Mouse (Mus musculus): ENCODE data around the gene Grm8. TPM values are rescaled to one million over a fixed set of nuclear protein-coding genes. Genes with fewer than 3 reads are reported as not detected.

Grm8 gene
- total RNA-seq, 2 experiments from 2014 or later, result not detected

DNA sequence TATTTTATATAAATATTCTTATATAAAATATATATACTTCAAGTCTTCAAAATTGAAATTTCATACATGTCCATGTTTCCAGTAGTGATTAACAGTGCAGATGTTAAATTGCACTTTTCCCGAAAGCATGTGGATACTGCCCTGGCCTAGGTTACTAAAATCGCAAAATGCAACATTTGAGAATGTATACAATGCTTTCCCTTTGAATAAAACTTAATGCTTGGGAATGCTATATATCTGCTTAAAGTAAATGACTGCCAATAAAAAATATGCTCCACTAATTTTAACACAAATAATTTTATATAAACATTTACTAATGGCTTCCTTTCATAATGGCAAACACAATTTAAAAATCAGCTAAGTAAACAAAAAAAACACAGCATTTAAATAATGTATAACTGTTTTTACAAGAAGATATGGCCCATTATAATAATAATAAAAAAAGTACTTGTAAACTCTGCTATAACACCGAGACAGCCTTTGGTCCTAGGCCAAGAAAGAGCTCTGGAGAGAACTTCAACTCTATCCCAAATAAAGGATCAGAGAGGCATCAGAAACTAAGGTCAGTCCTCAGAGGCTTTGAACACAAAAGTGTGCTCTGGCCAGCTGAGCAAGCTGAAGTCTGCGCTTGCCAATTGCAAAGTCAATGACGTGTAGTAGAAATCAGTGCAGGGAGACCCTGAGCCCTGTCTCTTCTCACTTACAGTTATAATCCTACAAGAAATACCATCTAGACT is 820.5 kb downstream of the Grm8 start:
- no peak for ATAC-seq (replicated peaks; ENCODE audit: poor library complexity, severe bottlenecking)

GRCm38 (mm10) chr6:27310401-27310800 is 824.6 kb downstream of the Grm8 start:
- no peak for ATAC-seq (replicated peaks; ENCODE audit: poor library complexity, severe bottlenecking)

DNA sequence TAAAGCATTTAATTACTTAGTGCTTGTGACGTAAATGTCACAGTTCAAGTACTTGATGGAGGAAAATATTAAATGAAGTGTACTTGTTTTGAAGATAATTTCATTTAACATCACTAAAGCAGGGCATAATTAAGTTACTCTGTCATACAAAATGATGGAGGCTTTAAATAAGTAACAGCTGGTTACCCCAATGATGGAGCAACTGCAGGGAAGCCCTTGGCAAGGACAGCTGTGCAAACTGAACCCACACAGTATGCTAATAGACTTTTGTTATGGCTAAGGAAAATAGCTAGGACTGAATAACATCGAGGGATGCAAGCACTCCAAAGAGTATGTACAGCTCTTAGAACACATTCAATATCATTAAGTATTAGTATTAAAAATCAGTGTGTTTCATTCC is 829.6 kb downstream of the Grm8 start:
- no peak for ATAC-seq (replicated peaks; ENCODE audit: poor library complexity, severe bottlenecking)

DNA sequence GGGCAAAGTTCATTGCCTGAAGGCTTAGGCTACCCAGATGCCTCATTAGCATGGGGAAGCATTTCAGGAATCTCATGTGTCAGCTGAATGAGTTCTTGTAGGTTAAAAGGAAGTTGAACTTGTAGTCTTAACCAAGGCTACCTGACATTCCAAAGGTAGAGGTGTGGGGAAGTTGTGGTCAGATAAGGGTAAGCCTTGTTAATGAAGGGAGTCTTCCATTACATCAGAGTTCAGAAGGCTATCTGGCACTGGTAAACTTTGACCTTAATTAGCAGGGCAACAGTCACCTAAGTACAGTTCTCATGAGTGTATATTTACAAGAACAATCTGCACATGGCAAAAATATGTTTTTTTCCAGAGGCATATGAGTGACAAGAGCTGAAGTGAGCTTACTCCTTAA is 870.0 kb downstream of the Grm8 start:
- ATAC-seq (replicated peaks; ENCODE audit: poor library complexity, severe bottlenecking), result no peak

DNA sequence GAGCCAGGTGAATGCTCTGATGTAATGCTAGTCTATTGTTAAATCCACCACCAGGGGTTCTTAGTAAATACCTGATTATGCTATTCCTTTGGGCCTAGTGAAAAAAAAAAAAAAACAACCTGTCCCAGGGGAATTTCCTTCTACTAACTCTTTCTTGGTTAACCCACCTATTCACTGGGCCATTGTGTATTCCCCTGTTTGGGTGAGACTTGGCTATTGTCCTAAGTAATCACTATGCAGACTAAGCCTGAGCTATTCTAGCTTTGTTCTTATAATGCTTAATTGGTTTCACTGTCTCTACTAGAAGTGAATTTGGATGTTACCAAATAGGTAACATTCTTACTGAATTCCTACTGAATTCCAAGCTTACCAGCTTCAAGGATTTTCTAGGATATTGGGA is 872.4 kb downstream of the Grm8 start:
- ATAC-seq (replicated peaks; ENCODE audit: poor library complexity, severe bottlenecking), result no peak

GRCm38 (mm10) chr6:27240416-27240815 is 894.6 kb downstream of the Grm8 start:
- ATAC-seq (replicated peaks; ENCODE audit: poor library complexity, severe bottlenecking), result no peak

- no peak for ATAC-seq (replicated peaks; ENCODE audit: poor library complexity, severe bottlenecking)
Measured at GRCm38 (mm10) chr6:27239968-27240367, 895.0 kb downstream of the Grm8 start.

All from granulocyte monocyte progenitor cell, adult 5-6 weeks (primary cell).